Mouse (Mus musculus): ENCODE measurements at regions not wholly inside any gene's neighbourhood (a gene's known extent, or its start where the extent isn't known, plus 50 kb on each side); places are given as distances from the start of the nearest gene placed in this dataset.

DNA sequence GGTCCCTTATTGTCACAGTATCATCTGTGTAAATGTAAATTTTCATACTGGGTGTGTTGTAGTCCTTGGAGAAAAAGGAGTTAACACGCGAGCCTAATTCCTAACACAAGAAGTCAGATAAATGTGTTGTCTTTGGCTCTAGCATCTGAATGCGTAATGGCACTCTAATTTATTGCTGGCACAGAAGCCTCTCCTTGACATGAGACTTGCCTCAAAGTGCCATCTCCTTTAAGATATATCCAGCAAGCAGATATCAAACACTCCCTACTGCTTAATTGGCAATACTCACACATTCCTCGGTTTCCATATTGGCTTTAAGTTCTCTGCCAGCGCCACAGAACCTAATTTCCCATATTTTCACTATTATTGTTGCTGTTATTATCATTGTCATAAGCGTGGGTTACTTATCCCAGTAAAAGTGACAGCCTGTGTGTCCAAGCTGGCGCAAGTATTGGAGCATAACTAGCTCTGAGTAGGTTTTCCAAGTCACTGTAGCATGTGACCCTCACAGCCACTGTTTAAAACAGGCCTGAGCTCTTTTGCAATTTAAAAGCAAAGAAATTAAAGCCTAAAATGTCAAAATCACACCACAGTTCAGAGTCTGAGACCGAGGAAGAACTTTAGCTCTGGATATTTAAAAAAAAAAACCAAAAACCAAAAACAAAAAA, 156.9 kb upstream of the Gorab start:
- DNase-seq (ENCODE audit: low read depth, low spot score): no peak

DNA sequence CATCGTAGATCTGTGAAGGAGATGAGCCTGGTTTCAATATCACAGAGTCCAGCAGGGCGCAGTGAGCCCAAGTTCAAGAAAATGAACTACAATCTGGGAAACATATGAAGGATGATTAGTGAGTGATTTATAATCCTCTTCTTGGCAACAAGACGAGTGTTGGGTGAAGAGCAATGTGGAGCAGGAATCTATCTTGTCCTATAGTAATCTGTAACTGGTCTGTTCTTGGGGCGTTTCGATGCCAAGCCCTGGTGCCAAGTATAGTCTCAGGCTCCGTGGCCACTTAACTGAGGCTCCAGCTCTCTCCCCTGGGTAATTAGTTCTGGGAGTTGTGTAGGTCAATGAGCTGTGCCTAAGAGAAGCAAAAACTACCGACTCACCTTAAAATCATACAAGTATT, 154.4 kb upstream of the Gorab start:
- no peak for DNase-seq (ENCODE audit: low read depth, low spot score)

DNA sequence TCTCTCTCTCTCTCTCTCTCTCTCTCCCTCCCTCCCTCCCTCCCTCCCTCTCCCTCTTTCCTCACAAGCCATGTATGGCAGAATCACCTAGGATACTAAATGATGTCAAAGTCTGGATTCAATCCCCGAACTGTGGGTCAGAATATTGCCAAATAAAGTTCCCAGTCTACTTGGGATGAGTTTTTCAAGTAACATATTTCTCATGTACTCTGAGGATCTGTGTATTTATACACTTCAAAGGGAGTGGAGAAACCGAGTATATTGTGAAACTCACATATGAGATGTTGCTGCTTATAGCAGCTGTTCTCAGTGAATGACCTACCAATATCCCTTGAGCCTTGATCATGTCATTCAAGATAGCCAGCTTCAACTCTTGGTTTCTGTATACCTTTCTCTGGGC, 151.7 kb upstream of the Gorab start:
- no peak for DNase-seq (ENCODE audit: low read depth, low spot score)

DNA sequence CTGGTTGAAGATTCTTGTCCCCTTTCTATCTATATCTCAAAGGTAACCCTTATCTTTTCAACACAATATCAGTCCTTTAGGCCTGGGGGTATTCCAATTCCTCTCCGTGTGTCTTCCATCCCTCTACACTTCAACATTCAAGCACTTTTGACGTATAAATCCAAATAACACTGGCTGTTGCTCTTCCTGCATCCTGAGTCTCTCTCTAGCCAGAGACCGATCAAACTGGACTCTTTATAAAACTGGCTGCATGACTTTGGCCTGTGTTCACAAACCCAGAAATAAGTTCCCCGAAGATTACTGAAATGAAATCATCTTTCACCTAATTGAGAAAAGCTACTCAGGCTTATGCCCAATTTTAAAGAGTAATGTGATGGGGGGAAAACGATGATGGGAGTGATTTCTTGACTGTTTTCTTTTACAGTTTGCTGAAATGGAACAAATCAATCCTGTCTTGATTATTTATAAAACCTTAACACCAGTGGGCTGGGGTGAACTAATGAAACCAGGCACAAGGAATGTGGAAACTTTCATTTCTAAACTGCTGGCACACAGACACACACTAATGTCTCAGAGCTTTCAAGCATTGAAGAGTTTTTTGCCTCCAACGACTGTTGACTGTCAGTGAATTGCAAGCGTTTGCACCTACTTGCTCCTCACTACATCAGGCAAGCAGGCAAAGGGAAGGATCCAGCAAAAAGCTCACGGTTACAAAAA, 135.5 kb upstream of the Gorab start:
- no peak for DNase-seq (ENCODE audit: low read depth, low spot score)

DNA sequence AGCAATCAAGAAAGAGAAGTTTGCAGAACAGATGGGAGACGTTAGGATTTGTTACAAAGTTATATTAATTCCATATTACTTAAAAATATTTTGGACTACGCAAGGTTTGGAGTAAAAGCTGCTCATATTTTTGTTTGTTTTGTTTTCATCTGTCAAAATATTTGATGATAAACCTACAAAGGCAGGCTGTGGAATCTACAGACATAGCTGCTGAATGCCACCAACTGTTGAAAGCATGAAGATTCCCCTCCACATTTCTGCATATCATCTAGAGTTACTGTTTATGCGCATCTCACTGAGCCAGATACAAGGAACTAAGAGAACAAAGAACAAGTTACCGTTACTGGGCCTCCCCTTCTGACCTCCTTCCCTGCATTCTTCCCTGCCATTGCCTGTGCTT, 127.1 kb upstream of the Gorab start:
- DNase-seq (ENCODE audit: low read depth, low spot score): no peak

DNA sequence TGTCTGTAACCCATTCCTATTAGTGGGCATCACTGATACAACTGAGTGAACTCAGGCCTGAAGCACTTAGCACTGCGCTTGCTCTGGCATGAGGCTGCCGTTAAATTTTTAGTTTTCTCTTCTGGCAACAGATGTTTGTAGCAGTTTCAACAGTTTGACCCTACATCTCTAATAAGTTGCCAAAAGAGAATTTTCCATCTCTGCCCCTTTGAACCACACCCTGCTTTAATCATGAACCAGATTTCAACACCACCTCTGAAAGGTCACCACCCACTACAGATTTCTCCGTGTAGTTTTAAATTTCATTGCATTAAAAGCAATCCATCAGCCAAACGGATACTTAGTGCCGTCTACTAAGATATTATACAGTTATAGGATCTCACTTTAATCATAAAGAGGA, 114.5 kb upstream of the Gorab start:
- no peak for DNase-seq (ENCODE audit: low read depth, low spot score)

DNA sequence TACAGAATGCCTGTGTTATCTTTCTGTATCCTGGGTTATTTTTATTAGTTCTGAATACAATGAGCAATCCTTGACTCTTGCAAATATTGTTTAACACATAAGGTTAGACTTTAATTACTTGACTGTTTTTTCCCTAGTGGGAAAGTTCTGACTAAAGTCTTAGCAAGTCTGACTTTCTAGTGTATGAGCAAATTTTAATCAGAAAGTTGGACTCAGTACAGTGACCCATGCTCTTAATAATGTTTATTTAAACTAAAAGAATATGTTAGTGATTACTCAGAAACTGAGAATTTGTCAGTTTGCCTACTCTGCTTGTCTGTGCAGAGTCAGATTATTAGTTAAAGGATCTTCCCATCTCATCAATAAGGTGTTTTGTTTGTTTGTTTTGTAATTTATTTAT, 109.4 kb upstream of the Gorab start:
- DNase-seq (ENCODE audit: low read depth, low spot score): no peak

DNA sequence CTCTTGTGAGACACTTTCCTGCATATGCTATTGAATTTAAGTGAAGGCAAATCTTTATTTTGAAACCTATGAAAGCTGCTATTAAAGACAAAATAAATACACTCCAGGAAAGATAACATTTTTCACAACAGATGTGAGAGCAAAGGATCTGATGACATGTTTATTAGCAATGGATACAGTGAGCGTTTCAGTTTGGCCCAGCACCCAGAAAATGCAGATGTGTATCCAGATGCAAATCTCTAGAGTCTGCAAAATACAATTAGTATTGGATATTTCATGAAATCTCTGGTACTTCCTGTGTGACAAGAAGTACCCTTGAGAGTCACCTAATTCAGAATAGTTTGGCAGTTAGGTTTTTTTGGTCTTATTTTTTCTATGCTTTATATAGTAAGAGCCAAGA, 108.5 kb upstream of the Gorab start:
- no peak for DNase-seq (ENCODE audit: low read depth, low spot score)

DNA sequence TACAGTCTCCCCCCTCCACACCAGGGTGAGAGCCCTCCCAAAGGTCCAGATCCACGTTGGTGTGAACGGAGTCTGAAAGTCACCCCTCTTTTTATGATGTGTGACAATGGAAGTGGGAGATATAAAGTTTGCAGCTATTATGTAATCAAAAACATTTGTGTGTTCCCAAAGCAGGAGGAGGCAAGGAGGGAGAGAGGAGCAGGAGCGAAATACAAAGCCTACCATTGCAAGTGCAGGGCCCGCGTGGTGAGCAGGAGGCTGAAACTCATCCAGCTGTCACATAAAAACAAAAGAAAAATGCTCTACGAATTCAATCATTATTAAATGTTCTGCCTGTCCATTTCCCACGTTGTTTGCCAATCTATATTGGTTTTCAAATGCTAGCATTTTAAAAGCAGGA, 101.6 kb upstream of the Gorab start:
- peak; percentile 10 for DNase-seq (ENCODE audit: low read depth, low spot score)

DNA sequence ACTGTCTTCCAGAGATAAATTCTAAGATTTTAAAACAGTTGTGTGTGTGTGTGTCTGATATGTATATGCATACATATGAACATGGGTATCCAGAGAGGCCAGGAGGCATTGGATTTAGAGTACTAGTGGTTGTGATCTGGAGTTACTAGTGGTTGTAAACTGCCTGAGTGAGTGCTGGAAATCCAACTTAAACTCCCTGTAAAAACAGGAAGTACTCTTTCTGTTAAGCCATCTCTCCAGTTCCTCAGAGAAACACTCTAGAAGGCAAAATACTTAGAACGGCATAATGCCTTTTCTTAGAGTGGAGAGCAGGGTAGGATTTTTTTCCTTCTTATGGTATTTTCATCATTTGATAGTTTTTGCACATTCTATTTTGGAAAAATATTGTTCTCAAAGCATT, 99.1 kb upstream of the Gorab start:
- DNase-seq (ENCODE audit: low read depth, low spot score): no peak

DNA sequence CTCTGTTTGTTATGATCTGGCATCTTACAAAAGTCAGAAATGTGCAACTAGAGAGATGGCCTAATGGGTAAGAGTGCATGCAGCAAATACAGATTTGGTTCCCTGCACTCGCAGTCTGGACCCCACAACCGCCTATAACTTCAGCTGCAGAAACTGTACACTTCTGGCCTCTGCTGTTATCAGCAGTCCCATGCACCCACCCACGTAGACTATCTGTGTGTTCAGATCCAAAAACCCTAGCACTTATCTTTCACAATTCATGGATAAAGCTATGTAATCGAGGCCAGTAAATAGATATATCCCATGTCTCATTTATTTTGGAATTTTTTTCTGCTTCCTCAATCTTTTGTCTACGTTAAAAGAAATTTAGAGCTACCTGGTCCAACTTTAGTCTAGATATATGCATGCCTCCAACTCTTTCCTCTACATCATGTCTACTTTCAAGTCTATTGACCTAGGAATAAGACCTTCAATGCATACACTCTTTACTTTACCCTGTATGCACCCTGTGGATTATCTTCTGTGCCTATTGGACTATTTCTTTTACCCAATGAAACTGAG, 95.0 kb upstream of the Gorab start:
- DNase-seq (ENCODE audit: low read depth, low spot score): no peak

DNA sequence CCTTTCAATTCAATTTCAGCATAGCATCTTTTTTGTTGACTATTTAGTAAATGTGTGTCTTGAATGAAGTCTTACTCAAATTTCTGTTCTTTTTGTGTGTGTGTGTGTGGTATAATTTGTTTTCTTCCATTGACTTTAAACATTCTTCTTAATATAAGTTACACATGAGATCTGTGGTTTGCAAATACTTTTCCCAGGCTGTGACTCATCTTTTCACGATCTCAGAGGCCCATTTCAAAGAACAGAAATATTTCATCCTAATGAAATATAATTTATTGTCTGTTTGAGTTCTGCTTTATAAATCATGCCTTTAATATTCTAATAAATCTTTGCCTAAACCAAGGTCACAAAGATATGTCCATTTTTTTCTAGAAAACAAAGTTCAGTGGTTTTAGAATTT, 92.9 kb upstream of the Gorab start:
- no peak for DNase-seq (ENCODE audit: low read depth, low spot score)

DNA sequence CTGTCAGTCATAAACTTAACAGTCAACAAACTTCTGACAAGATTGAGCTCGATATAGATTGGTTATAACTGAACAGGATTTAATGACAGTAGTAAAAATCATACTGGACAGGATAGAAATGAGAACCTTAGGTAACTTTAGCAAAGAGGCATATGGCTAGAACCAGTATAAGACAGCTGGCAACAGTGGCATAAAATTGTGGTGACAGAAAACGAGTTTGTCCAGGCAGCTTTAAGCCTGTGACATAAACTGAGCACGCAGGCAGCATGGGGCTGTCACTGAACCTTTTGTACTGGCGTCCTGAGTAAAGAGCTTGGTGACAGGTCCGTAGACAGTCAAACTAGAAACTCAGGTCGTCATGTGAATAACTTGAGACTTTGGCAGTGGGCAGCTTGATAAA, 85.1 kb upstream of the Gorab start:
- DNase-seq (ENCODE audit: low read depth, low spot score): no peak

DNA sequence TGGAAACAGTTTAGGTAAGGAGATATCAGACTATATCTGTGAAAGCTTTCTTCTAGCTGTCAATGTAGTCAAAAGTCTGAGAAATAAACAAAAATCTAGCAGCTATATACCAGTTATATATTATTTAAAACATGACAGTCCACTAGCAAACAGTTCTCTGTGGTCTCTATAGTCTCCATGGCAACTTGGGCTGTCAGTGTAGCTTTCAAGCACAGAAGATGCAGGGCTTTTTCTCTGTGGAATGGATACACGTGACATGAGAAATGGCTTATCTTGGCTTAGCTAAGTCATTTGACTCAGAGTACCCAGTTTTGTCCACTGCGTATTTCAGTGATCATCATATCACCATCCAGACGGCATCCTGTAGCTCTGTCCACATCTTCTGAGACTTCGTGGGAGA, 84.6 kb upstream of the Gorab start:
- no peak for DNase-seq (ENCODE audit: low read depth, low spot score)

DNA sequence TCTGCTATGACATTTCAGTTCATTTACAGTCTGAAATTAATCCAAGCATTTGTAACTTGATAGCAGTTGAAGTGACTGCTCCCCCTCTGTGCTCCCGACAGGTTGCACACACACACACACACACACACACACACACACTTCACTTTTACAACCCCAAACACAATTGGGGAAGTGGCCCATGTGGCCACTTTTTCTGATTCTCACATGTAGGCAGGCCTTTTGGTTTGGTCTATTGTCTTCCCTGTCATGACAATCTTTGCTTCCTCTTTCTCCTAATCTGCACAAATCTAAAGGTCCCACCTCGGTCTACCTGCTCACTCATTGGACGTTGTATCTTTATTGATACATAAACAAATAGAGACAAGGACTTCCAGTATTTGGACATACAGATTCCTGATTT, 79.6 kb upstream of the Gorab start:
- DNase-seq (ENCODE audit: low read depth, low spot score): no peak

DNA sequence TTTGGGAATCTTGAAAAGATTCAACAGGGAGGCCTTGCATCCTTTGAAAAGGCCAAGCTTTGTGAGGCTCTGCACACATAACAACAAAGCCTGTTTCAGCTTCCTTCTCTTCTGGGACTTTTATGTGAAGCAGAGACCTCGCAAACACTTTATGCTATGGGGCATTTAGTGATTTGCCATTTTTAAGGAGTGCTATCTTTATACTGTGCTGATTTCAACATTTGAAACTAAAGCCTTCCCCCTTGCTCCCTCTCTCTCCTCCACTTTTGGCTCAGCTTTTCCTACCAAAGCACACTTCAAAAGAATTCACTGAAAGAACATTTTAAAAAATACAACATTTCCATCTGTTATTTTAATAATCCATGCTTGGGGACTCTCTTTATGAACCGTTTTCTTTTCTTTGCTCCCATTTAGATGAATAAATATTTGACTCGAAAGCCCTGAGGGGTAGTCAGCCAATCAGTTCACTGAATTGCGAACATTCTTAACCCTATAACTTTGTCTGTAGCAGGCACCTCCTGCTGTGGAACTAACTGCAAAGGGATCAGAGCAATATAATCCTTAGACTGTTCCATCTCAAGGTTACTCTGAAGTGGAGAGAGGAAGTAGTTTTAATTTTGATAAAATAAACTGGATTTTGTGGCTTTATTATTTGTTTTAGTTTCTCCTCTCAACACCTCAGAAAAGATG, 74.2 kb upstream of the Gorab start:
- DNase-seq (ENCODE audit: low read depth, low spot score): no peak

DNA sequence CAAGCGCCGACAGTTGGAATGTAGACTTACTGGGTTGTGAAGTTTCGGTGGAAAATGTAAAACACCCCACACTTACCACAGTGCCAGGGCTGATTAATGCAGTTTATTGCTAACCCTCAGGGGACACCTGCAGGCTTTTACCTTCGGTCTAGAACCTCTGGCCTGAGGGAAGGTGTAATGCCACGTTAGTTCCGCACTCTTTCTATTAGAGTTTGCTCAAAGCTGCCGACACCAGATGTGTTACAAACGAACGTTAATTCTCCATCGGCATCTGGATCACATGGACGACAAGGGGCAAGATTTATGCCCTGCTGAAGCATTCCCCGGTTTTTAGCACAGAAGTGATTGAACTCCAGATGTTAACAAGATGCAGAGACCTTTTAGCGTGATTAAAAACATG, 57.7 kb upstream of the Gorab start:
- peak; percentile 93 for DNase-seq (ENCODE audit: low read depth, low spot score)

DNA sequence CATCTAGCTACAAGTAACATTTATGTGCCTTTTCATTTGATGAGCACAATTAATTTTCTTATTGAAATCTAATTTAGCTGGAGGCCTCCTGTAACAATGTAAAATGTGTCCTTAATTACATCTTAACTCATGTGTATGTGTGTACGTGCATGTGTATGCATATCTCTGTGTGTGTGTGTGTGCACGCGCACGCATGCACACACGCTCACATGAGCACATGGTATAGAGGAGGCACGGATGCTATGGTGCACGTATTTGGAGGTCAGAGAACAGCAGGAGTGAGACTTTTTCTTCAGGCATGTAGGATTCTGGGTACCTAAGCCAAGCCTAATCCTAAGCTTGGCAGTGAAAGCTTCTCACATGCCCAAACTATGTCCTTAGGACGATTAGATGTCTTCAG, 52.9 kb upstream of the Gorab start:
- DNase-seq (ENCODE audit: low read depth, low spot score): no peak
